Mouse (Mus musculus) heart, adult 18-20 months (tissue): ENCODE measurements around the gene Tusc2. TPM values are rescaled to one million over a fixed set of nuclear protein-coding genes. Genes with fewer than 3 reads are reported as not detected.
"Not testable (repeated sequence)": the region's sequence is repeated elsewhere in the genome, so short reads cannot be mapped to it uniquely, and the experiment has no call there.

Experiments
- DNase-seq, 2 experiments: peaks; one replicate each; pipeline ENCODE4 v3.0.0; 2021 to 2022; ENCODE audit warnings: mixed read lengths in 1 of 2
- total RNA-seq, 2 experiments: library from RNA; stranded (reverse); gene quantifications; 2 replicates each; pipeline ENCODE4 v1.2.3; 2021

Gene Tusc2
- total RNA-seq, 2 experiments from 2014 or later, result 38.3 to 40.9 TPM

DNA sequence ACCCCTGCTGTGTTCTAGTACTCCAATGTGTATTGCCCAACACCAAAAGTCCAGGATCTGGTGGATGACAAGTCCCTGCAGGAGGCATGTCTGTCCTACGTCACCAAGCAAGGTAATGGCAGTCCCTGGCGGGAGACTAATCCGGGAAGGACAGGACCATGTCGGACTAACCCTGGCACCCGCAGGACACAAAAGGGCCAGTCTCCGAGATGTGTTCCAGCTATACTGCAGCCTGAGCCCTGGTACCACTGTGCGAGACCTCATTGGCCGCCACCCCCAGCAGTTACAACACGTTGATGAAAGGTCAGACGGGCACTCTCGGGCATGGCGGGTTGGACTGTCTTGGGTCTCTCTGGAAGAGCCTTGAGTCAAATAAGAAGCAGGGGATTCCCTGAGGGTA, 18.3 kb upstream of the Tusc2 start:
- no peak for DNase-seq

DNA sequence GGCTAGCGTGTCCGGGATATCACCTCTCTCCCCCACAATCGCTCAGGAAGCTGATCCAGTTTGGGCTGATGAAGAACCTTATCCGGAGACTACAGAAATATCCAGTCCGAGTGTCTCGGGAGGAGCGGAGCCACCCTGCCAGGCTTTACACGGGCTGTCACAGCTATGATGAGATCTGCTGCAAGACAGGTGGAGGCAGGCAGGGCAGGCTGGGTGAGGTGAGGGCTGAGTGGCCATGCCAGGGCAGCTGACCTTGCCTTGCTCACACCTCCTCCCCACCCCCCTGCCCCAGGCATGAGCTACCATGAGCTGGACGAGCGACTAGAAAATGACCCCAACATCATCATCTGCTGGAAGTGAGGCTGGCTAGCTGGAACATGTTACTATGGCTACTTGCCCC, 17.9 kb upstream of the Tusc2 start:
- DNase-seq, result no peak

DNA sequence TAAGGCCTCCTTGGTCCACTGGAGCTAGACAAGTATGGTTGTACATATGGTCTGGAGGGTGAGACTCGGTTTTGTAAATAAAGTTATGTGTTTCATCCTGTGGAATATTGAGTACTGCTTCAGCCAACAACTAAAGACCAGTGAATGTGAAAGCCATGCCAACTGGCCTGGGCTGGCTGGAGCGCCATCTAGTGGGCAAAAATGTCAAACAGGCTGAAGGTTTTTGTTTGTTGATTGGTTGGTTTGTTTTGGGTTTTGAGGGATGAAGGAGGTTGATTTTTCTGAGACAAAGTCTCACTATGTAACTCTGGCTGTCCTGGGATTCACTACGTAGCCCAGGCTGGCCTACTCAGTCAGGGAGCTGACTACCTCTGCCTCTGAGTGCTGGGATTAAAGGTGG, 17.5 kb upstream of the Tusc2 start:
- peak; percentile 64 to 88 for DNase-seq

DNA sequence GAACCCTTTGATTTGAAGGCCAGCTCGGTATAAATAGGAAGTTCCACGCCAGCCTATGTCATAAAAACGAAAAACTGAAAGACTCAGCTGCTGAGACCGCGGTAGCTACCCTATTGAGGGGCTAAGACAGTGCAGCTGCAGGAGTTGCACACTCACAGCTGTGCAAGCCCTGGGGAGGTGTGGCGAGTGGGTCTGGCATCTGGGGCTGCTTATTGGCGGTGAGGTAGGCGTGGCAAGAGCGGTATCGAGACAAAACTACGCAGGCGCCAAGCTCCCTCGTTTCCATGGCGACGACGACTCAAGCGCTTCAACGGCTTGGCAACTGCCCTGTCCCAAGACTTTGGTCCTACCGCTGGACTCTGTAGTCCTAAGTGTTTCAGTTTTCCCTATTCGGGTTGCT, 16.0 kb upstream of the Tusc2 start, which contains the start of gene Zmynd10:
TSS of gene Zmynd10 (plus strand) at position 273 of the 400 bp plus-strand sequence.
- peak; percentile 89 to 93 for DNase-seq

DNA sequence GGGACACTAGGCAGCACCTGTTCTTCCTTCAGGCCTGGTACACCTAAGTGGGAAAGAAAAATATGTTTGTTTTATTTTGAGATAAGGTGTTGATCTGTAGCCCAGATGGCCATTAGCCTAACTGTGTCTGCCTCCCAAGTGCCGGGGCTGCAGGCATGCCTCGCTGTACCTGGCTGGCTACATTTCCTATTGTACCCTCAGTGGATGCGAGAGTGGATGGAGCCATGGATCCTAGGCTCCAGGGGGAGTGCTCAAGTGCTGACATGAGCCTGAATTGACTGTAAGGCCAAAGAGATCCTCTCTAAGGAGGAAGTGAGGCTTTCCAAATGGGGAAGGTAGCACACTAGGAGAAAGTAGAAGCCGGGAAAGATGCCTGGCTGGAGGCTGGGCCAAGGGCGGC, 15.1 kb upstream of the Tusc2 start:
- no peak for DNase-seq

DNA sequence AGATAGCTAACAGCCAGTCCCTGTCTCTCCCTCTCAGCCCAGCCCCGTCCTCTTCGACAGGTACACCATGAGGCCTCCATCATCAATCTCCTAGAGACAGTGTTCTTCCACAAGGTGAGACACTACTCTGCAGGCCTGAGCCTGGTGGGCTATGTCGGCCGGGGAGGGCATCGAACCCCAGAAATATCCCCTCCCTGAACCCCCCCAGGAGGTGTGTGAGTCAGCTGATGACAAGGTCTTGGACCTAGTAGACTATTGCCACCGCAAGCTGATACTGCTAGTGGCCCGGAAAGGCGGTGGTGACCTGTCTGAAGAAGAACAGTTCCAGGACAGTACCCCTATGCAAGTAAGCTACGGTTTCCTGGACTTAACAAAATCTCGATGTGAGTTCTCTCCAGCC, 14.2 kb upstream of the Tusc2 start:
- DNase-seq, result no peak

DNA sequence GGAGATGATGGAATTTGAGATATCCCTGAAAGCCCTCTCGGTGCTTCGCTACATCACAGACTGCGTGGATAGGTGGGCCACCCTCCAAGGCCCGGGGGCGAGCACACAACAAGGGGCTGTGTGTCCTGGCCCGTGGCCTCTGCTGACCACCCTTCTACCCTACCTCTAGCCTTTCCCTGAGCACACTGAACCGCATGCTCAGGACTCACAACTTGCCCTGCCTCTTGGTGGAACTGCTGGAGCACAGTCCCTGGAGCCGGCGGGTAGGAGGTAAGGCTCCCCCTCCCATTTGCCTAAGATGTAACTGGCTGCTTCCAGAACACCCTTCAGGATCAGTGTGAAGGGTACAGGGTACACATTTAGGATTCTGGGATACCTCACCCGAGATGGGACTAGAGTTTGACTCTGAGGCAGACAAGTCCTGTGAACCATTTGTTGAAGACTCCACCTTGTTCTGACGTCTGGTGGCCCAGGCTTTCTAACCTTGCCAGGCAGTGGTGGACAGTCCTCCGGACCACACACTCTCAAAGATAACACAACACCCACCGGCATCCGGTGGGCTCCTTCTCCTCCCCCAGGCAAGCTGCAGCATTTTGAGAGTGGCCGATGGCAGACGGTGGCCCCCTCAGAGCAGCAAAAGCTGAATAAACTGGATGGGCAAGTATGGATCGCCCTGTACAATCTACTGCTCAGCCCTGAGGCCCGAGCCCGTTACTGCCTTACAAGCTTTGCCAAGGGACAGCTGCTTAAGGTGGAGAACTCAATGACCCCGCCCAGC, 13.6 kb upstream of the Tusc2 start:
- DNase-seq, result no peak

DNA sequence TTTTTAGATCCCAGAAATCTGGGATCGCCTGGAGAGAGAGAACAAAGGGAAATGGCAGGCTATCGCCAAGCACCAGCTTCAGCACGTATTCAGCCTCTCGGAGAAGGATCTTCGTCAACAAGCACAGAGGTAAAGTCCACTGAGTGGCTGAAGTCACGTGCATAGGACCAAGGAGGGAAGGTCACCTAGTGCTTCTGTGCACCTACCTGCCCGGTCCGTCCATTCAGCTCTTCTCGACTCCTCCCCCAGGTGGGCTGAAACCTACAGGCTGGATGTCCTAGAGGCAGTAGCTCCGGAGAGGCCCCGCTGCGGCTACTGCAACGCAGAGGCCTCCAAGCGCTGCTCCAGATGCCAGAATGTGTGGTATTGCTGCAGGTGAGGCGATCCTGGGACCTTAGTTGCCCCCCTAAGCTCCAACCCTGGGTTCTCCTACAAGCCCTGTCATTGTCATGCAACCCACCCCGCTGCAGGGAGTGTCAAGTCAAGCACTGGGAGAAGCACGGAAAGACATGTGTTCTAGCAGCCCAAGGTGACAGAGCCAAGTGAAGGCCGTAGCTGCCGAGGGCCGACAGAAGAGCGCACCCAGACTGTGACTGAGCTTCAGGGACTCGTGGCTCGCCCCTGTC, 12.5 kb upstream of the Tusc2 start:
- DNase-seq, result no peak

DNA sequence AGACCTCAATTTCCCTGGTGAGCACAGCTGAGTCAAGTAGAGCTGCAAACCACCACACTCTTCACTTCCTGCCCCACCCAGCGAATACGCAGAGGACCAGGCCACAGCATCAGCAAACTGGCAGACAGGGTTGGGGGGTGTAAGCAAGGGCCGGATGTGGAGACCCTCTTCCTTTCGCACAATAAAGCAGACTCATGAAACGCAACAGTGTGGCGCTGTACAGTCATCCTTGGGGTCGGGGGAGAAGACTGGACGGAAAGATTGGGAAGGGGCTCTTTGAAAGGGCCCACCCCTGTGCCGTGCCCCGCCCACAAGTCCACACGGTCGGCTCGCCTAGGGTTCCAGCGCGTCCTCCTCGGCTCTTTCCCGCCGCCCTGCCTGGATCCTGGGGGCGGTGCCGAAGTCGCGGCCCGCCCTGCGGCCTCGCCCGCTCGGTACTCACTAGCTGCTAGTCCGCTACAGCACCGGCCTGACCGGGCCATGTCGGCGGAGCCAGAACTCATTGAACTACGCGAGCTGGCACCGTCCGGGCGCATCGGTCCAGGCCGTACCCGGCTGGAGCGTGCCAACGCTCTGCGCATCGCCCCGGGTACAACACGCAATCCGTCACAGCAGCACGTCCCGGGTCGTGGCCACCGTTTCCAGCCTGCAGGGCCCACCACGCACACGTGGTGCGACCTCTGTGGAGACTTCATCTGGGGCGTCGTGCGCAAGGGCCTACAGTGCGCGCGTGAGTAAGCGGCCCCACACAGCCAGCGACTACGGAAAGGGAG, 11.8 kb upstream of the Tusc2 start, which contains the start of gene Rassf1:
TSS of gene Rassf1 (plus strand) at position 439 of the 773 bp plus-strand sequence.
- DNase-seq, result peak; percentile 77 to 85

DNA sequence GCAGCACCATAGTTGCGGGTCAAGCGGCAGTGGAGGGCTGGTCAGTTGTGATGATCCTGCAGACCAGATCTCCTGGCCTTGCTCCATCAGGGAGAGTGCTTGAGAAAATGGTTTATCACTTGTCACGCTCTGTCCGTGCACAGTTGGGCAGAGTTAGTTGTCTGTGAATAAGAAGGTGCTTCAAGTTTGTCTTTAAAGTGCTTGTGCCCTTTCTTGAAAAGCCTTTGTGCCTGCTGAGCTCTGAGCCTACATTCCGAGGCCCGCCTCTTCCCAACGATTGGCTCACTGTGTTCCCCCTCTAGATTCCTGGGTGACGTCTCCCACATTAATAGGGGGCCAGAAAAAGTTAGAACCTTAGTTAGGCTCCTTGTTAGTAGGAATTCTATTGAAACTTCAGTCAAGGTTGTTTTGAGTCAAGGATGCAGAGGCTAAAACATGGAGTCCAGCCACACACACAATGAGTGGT, 11.1 kb upstream of the Tusc2 start:
- no peak for DNase-seq

DNA sequence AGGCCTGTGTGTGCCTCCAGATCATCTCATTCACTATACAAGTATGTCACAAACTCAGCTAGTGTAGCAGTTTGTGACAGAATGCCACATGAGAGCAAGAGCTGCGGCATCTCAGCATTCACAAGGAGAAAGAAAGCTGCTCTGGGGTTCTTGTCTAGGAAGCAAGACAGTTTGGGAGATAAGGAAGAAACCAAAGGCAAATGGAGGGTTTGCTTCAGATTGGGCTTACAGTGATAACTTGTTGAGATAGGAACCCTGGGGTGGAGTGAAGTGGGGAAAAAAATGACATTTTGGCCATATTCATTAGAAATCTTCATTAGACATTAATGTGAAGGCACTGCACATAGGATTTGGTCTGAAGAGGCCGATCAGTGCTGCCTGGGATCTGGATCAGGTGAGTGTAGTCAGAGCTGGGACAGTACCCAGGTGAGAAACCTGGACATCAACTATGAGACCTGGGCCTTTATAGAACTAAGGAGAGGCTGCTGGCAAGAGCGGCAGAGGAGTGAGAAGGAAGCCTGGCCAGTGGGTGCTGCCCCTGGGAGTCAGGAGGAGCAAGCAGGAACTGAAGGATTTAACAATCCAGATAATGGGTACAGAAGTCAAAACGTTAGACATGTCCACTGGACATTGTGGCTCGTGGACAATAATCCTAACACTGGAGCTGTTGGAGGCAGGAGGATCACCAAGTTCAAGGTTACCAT, 10.2 kb upstream of the Tusc2 start:
- no peak for DNase-seq

DNA sequence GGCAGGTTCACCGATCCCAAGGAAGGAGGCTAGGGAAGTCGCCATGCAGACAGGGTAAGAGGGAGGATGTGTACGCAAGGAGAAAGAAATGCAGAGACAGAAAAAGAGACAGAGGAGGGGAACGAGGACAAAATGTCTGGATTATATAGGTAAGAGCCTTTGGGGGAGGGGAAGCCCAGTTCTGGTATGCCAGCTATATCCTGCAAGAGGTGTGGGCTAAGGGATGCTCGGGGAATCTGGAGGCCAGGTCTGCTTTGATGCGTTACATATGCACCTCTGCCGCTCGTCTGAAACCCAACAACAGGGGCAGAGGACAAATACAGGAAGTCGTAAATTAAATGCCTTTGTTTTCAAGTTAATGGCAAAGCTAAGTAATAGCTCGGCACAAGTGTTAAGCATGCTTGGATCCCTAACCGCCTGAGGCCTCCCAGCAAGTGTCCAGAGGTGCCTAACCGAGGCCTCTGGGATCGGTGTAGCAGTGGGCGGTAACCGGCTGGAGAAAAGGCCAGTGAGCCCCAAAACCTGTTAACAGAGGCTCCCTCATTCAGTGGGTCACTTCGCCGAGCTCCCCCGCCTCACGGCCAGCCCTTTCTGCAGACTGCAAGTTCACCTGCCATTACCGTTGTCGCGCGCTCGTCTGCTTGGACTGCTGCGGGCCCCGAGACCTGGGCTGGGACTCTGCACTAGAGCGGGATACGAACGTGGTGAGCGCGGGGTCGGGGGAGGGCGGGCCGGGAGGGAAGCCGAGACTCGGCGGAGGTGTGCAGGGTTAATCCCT, 9.3 kb upstream of the Tusc2 start:
- DNase-seq, result no peak

DNA sequence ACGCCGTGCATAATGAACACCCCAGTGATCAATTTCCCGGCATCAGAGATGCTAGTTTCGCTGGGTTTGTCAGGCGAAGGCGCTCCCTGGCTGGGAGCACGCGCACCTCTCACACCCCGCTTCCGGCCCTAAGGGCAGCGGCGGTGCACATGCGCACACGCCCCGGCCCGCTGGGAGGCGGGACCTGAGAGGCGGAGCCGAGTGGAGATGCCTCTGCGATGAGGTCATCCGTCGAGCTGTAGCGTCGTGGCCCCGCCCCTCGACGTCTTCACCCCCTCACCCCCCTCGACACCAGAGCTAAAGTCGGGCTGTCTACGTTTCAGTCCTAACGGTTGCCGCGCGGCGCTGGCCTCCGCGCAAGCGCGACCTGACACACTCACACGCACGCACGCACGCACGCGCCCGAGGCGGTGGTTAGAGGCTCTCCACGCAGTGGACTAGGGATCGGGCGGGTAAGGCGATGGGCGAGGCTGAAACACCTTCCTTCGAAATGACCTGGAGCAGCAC, 8.7 kb upstream of the Tusc2 start:
- DNase-seq, result peak; percentile 94 to 97

DNA sequence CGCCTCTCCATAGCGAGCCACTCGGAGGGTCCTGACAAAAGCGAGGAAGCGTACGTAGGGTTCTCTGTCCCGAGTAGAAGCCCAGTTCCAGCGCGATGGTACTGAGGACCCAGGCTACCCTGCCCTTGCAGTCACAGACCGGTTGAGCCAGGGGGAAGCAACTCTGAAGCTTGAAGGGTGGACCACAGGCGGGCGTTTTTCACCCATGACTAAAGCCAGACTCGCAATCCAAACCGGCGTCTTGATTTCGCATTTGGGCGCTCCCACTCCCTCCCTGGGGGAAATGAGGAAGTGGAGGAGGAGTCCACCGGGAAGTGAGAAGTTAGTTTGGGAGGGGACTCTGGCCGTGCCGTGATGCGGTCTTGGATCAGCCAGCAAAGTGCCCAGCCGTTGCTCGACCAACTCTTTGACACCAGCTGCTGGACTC, 8.0 kb upstream of the Tusc2 start:
- peak; percentile 86 to 91 for DNase-seq

DNA sequence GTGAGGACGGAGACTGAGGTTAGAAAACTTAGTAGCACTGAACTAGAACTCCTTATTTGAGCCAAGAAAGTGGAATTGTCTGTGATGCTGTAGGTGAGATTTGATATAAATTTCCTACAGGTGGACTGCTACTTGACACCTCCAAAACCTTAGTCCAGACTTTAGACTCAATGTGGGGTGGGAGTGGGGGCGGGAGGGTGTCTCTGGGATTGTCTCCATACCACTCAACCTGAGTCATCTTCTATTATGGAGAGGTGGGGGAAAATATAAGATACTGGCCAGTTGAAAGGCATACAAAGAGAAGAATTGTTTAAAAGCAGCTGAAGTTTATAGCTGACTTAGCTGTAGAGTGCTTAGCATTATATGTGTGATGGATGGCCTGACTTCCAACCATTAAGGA, 7.4 kb upstream of the Tusc2 start:
- DNase-seq, result no peak

DNA sequence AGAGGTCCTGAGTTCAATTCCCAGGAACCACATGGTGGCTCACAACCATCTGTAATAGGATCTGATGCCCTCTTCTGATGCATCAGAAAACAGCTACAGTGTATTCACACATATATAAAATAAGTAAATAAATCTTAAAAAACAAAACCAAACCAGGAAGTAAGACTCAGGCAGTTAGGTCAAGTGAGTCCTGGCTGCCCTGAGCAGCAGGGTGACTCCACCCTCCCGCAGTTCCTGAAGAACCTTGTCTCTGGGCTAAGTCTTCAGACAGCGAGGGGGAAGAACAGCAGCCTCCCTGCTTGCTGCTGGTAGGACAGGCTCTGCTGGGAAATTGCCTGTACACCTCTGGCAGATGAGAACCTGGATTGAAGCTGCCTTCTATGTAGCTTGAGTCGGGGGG, 6.7 kb upstream of the Tusc2 start:
- no peak for DNase-seq

DNA sequence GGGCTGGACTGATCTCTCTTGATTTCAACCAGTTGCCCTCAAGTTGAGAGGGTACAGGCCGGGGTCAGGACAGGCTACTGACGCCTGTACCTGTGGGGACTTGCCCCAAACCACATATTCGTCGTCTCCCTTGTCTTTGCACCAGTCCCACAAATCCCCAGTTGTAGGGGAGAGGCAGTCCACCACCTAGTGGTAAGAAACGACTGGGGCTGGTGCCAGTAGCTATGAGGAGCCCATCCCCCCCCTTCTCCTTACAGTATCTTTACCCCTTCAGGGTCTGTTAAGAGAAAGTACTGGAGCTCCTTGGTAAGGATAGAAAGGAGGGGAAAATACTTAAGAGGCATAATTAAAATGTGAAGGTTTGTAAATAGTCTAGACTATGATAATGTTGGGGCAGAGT, 2.5 kb downstream of the Tusc2 start:
- not testable (repeated sequence) for DNase-seq

DNA sequence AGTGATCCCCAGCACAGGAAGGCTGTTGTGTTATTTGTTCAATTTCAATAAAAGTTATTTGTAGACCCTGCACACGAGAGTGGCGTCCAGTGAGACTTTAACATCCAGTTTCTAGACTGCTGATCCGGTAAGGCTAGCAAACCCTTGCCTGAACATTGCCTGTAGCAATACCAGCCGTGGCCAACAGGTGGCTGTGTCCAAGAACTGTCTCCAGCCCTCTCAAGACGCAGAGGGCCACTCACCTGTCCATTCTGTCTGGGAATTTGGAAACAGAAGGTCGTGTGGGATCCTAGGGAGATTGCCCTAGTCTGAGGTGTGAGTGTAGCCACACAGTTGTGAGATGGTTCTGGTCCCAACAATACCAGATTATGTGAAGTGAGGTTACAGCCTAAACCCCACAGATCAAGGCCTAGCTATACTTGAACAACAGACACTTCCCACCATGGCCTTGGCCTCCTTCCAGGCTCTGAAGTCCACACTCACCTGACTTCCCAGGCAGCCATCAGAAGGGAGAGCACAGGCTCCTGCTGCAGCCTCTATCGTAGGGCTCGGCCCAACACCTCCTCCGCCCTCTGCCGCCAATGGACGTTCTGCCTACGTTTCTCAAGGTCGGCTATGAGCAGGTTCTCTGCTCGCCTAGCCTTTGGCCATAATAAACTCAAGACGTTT, 3.1 kb downstream of the Tusc2 start:
- DNase-seq, result peak; percentile 86 to 93

DNA sequence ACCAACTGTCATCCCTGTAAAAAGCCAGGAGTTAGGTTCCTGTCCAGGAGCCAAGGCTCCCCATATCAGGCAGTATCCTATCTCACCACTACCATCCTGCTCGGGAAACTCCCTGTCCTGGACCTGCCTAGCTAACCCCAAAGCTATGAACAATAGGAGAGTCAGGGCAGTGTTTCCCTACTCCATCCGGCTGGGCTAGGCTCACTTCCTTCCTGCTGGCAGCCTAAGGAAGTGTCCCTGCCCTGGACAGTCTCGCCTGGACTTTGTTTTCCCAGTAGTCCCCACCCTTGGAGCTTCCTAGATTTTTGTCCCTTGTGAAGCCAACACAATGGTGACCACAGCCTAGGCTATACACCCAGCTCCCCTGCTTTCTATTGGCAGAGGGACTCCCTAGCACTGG, 3.8 kb downstream of the Tusc2 start:
- peak; percentile 71 to 91 for DNase-seq

DNA sequence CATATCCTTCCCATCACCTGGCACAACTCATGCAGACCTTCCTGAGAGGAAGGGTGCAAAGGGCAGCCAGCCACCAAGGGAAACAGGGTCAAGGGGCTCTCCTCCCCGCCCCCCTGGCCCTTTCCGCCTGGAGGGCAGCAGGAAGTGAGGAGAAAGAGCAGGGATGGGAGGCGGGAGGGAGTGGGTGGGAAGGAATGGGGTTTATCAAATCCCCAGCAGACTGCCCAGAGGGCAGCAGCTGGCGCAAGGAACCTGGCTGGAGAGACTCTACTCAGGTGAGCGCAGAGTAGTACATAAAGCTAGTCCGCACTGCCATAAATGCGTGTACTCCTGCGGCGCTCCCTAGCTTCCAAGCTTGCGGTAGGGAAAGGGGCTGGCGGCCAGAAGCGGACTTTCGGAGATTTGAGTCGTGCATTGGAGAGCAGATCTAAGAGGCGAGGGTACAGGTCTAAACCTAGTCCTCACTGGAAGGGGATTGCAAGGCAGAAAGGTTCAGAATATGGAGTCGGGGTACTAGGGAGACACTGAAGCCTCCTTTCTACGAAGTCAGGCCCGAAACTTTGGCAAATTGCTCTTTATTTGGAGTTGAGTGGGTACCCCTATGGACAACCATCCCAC, 4.8 kb downstream of the Tusc2 start, which contains the start of gene Hyal2:
TSS of gene Hyal2 (plus strand) at position 244 of the 618 bp plus-strand sequence.
- DNase-seq, result peak in 1 of 2 experiments; percentile 77
